Mouse (Mus musculus) CH12.LX (cell line): ENCODE measurements around the gene Rsad1. TPM values are rescaled to one million over a fixed set of nuclear protein-coding genes. Genes with fewer than 3 reads are reported as not detected.

Experiments
- DNase-seq: peaks from one replicate; pipeline ENCODE4 v3.0.0-alpha.2; 2013; ENCODE audit errors: extremely low read depth
- H3K27ac ChIP-seq: 2 replicates; pipeline ENCODE4 v1.5.1; 2012; ENCODE audit warnings: low read depth, mild to moderate bottlenecking, control low read depth, moderate library complexity; ENCODE audit not compliant: insufficient read depth
- H3K27me3 ChIP-seq: replicated peaks from 2 replicates; pipeline ENCODE3; 2012; ENCODE audit warnings: inconsistent platforms
- H3K36me3 ChIP-seq, 2 experiments: replicated peaks in 1 of 2; 2 replicates each; pipeline versions ENCODE3 to v1.6.1; 2012; ENCODE audit warnings: inconsistent platforms in 1 of 2, low read length in 1 of 2, mild to moderate bottlenecking in 1 of 2, mixed read lengths in 1 of 2, moderate library complexity in 1 of 2; ENCODE audit not compliant: control insufficient read depth in 1 of 2, insufficient read depth in 1 of 2
- H3K4me1 ChIP-seq, 2 experiments: 2 replicates each; pipeline ENCODE4 v1.6.1; 2012; ENCODE audit warnings: inconsistent platforms in 1 of 2, moderate library complexity in 1 of 2; ENCODE audit not compliant: insufficient read depth in 2 of 2, control insufficient read depth in 1 of 2
- H3K4me2 ChIP-seq: 2 replicates; pipeline ENCODE4 v1.6.1; 2012; ENCODE audit warnings: low read depth, mild to moderate bottlenecking, control low read depth; ENCODE audit not compliant: poor library complexity, insufficient read depth, severe bottlenecking
- H3K4me3 ChIP-seq, 3 experiments: fragments of 150-350 bp in 1 of 3; sonication (generic) in 1 of 3; replicated peaks in 1 of 3; 2 replicates each; pipeline versions ENCODE3 to v1.5.1; 2011 to 2012; ENCODE audit warnings: low read depth in 2 of 3, low read length in 2 of 3, mild to moderate bottlenecking in 2 of 3, moderate library complexity in 2 of 3, control low read depth in 1 of 3, improper control_type of control experiment in 1 of 3, inconsistent platforms in 1 of 3, mixed read lengths in 1 of 3; ENCODE audit not compliant: poor library complexity in 1 of 3
- H3K79me2 ChIP-seq: replicated peaks from 2 replicates; pipeline ENCODE4 v1.6.1; 2012; ENCODE audit warnings: mild to moderate bottlenecking, moderate library complexity; ENCODE audit not compliant: control insufficient read depth, poor library complexity, insufficient read depth, severe bottlenecking; ENCODE audit errors: extremely low read depth
- H3K9ac ChIP-seq: 2 replicates; pipeline ENCODE4 v1.6.1; 2012; ENCODE audit warnings: low read depth, mild to moderate bottlenecking, control low read depth, moderate library complexity; ENCODE audit not compliant: insufficient read depth
- H3K9me3 ChIP-seq: replicated peaks from 2 replicates; pipeline ENCODE3; 2012; ENCODE audit warnings: low read length, inconsistent platforms, mixed read lengths
- CHD2 ChIP-seq: IDR thresholded peaks from 2 replicates; pipeline ENCODE4 v1.6.1; 2011; ENCODE audit warnings: low read length, improper control_type of control experiment
- CTCF ChIP-seq, 2 experiments: IDR thresholded peaks in 1 of 2; conservative IDR thresholded peaks in 1 of 2; 2 replicates each; pipeline ENCODE4 v1.5.1; 2011 to 2012; ENCODE audit warnings: low read depth in 2 of 2, low read length in 2 of 2, improper control_type of control experiment in 1 of 2, inconsistent platforms in 1 of 2, mild to moderate bottlenecking in 1 of 2, moderate library complexity in 1 of 2
- E2F4 ChIP-seq: IDR thresholded peaks from 2 replicates; pipeline ENCODE4 v1.6.1; 2011; ENCODE audit warnings: low read depth, low read length, improper control_type of control experiment; ENCODE audit not compliant: insufficient replicate concordance
- ELF1 ChIP-seq: IDR thresholded peaks from 2 replicates; pipeline ENCODE4 v1.6.1; 2014; ENCODE audit warnings: low read depth, mild to moderate bottlenecking, inconsistent platforms, low read length, improper control_type of control experiment
- EP300 ChIP-seq: IDR thresholded peaks from 2 replicates; pipeline ENCODE4 v1.6.1; 2011; ENCODE audit warnings: low read length, improper control_type of control experiment
- HCFC1 ChIP-seq: IDR thresholded peaks from 2 replicates; pipeline ENCODE4 v1.6.1; 2012; ENCODE audit warnings: low read depth, mild to moderate bottlenecking, inconsistent platforms, low read length, improper control_type of control experiment
- JUN ChIP-seq: IDR thresholded peaks from 2 replicates; pipeline ENCODE4 v1.6.1; 2011; ENCODE audit warnings: low read depth, mild to moderate bottlenecking, low read length, improper control_type of control experiment, moderate library complexity; ENCODE audit not compliant: insufficient read depth
- MEF2A ChIP-seq: IDR thresholded peaks from 2 replicates; pipeline ENCODE4 v1.6.1; 2014; ENCODE audit warnings: low read depth, mild to moderate bottlenecking, inconsistent platforms, low read length, improper control_type of control experiment, borderline replicate concordance
- PAX5 ChIP-seq: IDR thresholded peaks from 2 replicates; pipeline ENCODE4 v1.6.1; 2012; ENCODE audit warnings: low read length, inconsistent platforms, mixed read lengths
- RCOR1 ChIP-seq: conservative IDR thresholded peaks from 2 replicates; pipeline ENCODE4 v1.6.1; 2012; ENCODE audit warnings: low read depth, mild to moderate bottlenecking, inconsistent platforms, low read length, improper control_type of control experiment
- TCF12 ChIP-seq: IDR thresholded peaks from 2 replicates; pipeline ENCODE4 v1.6.1; 2014; ENCODE audit warnings: low read depth, mild to moderate bottlenecking, inconsistent platforms, low read length, improper control_type of control experiment
- UBTF ChIP-seq: IDR thresholded peaks from 2 replicates; pipeline ENCODE4 v1.6.1; 2012; ENCODE audit warnings: low read depth, mild to moderate bottlenecking, inconsistent platforms, low read length, improper control_type of control experiment, moderate library complexity
- dilution Hi-C: fragments of 300-500 bp; cut with MboI; formaldehyde crosslinking; loops from 2 replicates; pipeline ENCODE4 v1.14.3; 2020; ENCODE audit warnings: low sequenced_read_pairs; ENCODE audit not compliant: extremely low pct_unique_long_range_greater_than_20kb, extremely low pct_ligation_motif_present
- in situ Hi-C: fragments of 300-500 bp; cut with MboI; formaldehyde crosslinking; loops from 3 replicates; pipeline ENCODE4 v1.14.3; 2019; ENCODE audit warnings: low sequenced_read_pairs, low pct_ligation_motif_present, low pct_unique_long_range_greater_than_20kb, mixed read lengths
- polyA plus RNA-seq: library from polyadenylated mRNA; unstranded; fragments of >175 nt; gene quantifications from 2 replicates; pipeline ENCODE4 v1.2.1, GENCODE M21; 2012; ENCODE audit warnings: low read depth; ENCODE audit not compliant: insufficient read length
- total RNA-seq, 2 experiments: library from RNA; depleted of rRNA; stranded (reverse); fragments of 300-350 nt in 1 of 2; fragments of >200 nt in 1 of 2; gene quantifications; 2 replicates each; pipeline ENCODE4 v1.2.3; 2012 to 2014

Gene Rsad1
- total and polyA plus RNA-seq, 3 experiments: 7.3 to 9.3 (median 9.2) TPM

GRCm38 (mm10) chr11:94563821-94564220 lies 14.8 kb upstream of the Rsad1 start:
- no peak overlapping the region for H3K4me2 ChIP-seq
- no peak for DNase-seq
- peaks cover 0 to 10% of the 10 kb centered on the region in 2 experiments; a peak in 2 of 4 replicates for H3K4me1 ChIP-seq
- TF ChIP-seq JUN (no peak), HCFC1 (no peak)
- dilution Hi-C loops: no loop called here
- H3K27ac ChIP-seq: no peak overlapping the region
- H3K36me3 ChIP-seq: peaks cover under 1 to 89% of the 10 kb centered on the region in 2 experiments
- H3K4me3 ChIP-seq: no peak overlapping the region
- in situ Hi-C loops: no loop called here
- no peaks in the 10 kb centered on the region for H3K9me3 ChIP-seq
- H3K27me3 ChIP-seq: no peaks in the 10 kb centered on the region
- H3K9ac ChIP-seq: no peak overlapping the region
- no peaks in the 10 kb centered on the region for H3K79me2 ChIP-seq

- no peaks in the 10 kb centered on the region for H3K79me2 ChIP-seq
- H3K27me3 ChIP-seq: no peaks in the 10 kb centered on the region
- H3K4me1 ChIP-seq: peaks cover 0 to 10% of the 10 kb centered on the region in 2 experiments; a peak in 2 of 4 replicates
- H3K27ac ChIP-seq: no peak overlapping the region
- no peak for DNase-seq
- in situ Hi-C loops: no loop called here
- peaks cover 2 to 89% of the 10 kb centered on the region in 2 experiments for H3K36me3 ChIP-seq
- no peak overlapping the region for H3K9ac ChIP-seq
- H3K4me2 ChIP-seq: no peak overlapping the region
- TF ChIP-seq EP300: no peak
- TF ChIP-seq PAX5: no peak
- TF ChIP-seq ELF1: no peak
- TF ChIP-seq CHD2: no peak
- H3K9me3 ChIP-seq: no peaks in the 10 kb centered on the region
- H3K4me3 ChIP-seq: no peak overlapping the region
- dilution Hi-C loops: no loop called here
Observed at GRCm38 (mm10) chr11:94563383-94563782, 14.3 kb upstream of the Rsad1 start.

GRCm38 (mm10) chr11:94558226-94558625 lies 9.2 kb upstream of the Rsad1 start:
- DNase-seq: no peak
- Histone ChIP-seq H3K36me3 (peaks cover 3 to 63% of the 10 kb centered on the region in 2 experiments), H3K79me2 (no peaks in the 10 kb centered on the region), H3K4me3 (no peak overlapping the region), H3K27ac (no peak overlapping the region), H3K9ac (no peak overlapping the region)
- dilution Hi-C loops (no loop called here), in situ Hi-C loops (no loop called here)
- TF ChIP-seq UBTF (no peak), RCOR1 (no peak), TCF12 (no peak), EP300 (no peak), MEF2A (no peak), E2F4 (no peak), CTCF (conservative IDR thresholded peaks at IDR 0.05 in 1 of 2, IDR thresholded peaks at IDR 0.05 in 1 of 2; ENCODE audit: low read depth in 2 of 2, low read length in 2 of 2) (no peak)
- TF ChIP-seq, all 38 proteins: peak for 0
- Histone ChIP-seq H3K4me2 (no peak overlapping the region), H3K4me1 (no peaks in the 10 kb centered on the region), H3K9me3 (no peaks in the 10 kb centered on the region), H3K27me3 (no peaks in the 10 kb centered on the region)
